Mouse (Mus musculus): Measurements from ENCODE around the gene Rlbp1.

DNA sequence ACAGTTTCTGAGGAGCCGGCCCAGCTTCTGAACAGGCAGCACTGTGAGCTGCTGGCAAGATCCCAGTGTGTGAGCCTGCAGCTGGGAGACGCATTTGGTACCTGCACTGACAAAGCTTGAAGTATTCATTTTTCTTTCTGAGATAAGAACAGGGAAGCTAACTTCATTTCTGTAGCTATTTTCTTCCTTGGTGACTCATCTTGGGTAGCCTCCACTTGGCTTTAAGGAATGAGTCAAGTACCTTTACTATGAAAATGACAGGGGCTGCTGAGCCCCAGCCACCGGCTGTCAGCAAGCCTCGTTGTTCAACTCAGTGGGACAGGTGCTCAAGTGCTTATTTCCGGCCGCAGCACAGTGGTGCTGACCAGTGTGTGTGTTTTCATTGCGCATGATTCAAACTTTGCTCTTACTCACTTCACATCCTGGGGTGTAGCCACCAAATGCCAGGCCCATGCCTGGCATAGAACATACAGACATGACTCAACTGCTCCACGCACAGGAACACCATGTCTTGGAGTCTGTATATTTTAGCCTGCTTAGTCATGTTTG is 50.4 kb downstream of the Rlbp1 start:
- TF ChIP-seq EP300 (IDR thresholded peaks at IDR 0.05; ENCODE audit: low read depth): no peak
- no peak for TF ChIP-seq CTCF (IDR thresholded peaks at IDR 0.05; ENCODE audit: low read depth)
